Mouse (Mus musculus): ENCODE data around the gene Mypn. TPM values are rescaled to one million over a fixed set of nuclear protein-coding genes. Genes with fewer than 3 reads are reported as not detected.

Gene Mypn
- polyA plus RNA-seq, 1 experiment, result 7.9 TPM

GRCm38 (mm10) chr10:63169503-63169902 lies 34.2 kb downstream of the Mypn start:
- no peak overlapping the region for H3K4me3 ChIP-seq
- no peaks in the 10 kb centered on the region for H3K27me3 ChIP-seq (ENCODE audit: control insufficient read depth, insufficient read depth, insufficient read length)
- no peak overlapping the region for H3K4me2 ChIP-seq (ENCODE audit: low read depth)
- H3ac ChIP-seq (ENCODE audit: control insufficient read depth, insufficient read length), result no peak overlapping the region
- no peaks in the 10 kb centered on the region for H3K79me2 ChIP-seq (ENCODE audit: control insufficient read depth, insufficient read depth)
- H3K36me3 ChIP-seq (ENCODE audit: control insufficient read depth, insufficient read depth), result no peaks in the 10 kb centered on the region
- no peak for TF ChIP-seq MYOD1 (IDR thresholded peaks at IDR 0.05; ENCODE audit: control insufficient read depth in 1 of 3, insufficient read length in 2 of 3, low read depth in 2 of 3)
- TF ChIP-seq SRF (IDR thresholded peaks at IDR 0.05; ENCODE audit: control insufficient read depth, insufficient read length, low read depth), result no peak
- TF ChIP-seq TCF3 (IDR thresholded peaks at IDR 0.05; ENCODE audit: insufficient read length, low read depth), result no peak
- TF ChIP-seq REST (IDR thresholded peaks at IDR 0.05; ENCODE audit: insufficient read depth, insufficient read length), result no peak
- TF ChIP-seq POLR2AphosphoS2 (IDR thresholded peaks at IDR 0.05; ENCODE audit: insufficient read length, low read depth), result no peak
- no peak for TF ChIP-seq TCF12 (IDR thresholded peaks at IDR 0.05; ENCODE audit: insufficient read depth, poor library complexity, severe bottlenecking)
- TF ChIP-seq E2F4 (IDR thresholded peaks at IDR 0.05; ENCODE audit: insufficient read depth), result no peak

GRCm38 (mm10) chr10:63168124-63168523 lies 35.6 kb downstream of the Mypn start:
- Histone ChIP-seq H3K79me2 (ENCODE audit: control insufficient read depth, insufficient read depth) (no peaks in the 10 kb centered on the region), H3K27me3 (ENCODE audit: control insufficient read depth, insufficient read depth, insufficient read length) (no peaks in the 10 kb centered on the region), H3K4me3 (no peak overlapping the region), H3ac (ENCODE audit: control insufficient read depth, insufficient read length) (no peak overlapping the region), H3K36me3 (ENCODE audit: control insufficient read depth, insufficient read depth) (no peaks in the 10 kb centered on the region), H3K4me2 (ENCODE audit: low read depth) (no peak overlapping the region)
- TF ChIP-seq TCF3 (IDR thresholded peaks at IDR 0.05; ENCODE audit: insufficient read length, low read depth) (no peak), MYOG (IDR thresholded peaks at IDR 0.05; ENCODE audit: control insufficient read depth in 1 of 3, insufficient read depth in 1 of 3, insufficient read length in 2 of 3, low read depth in 2 of 3) (no peak), POLR2AphosphoS2 (IDR thresholded peaks at IDR 0.05; ENCODE audit: insufficient read length, low read depth) (no peak), E2F4 (IDR thresholded peaks at IDR 0.05; ENCODE audit: insufficient read depth) (no peak), CEBPB (IDR thresholded peaks at IDR 0.05; ENCODE audit: insufficient read depth, poor library complexity, severe bottlenecking) (no peak), MYOD1 (IDR thresholded peaks at IDR 0.05; ENCODE audit: control insufficient read depth in 1 of 3, insufficient read length in 2 of 3, low read depth in 2 of 3) (no peak), REST (IDR thresholded peaks at IDR 0.05; ENCODE audit: insufficient read depth, insufficient read length) (no peak), TCF12 (IDR thresholded peaks at IDR 0.05; ENCODE audit: insufficient read depth, poor library complexity, severe bottlenecking) (no peak), MAX (IDR thresholded peaks at IDR 0.05; ENCODE audit: low read depth) (no peak), USF1 (IDR thresholded peaks at IDR 0.05; ENCODE audit: low read depth) (no peak)

- Histone ChIP-seq H3K36me3 (ENCODE audit: control insufficient read depth, insufficient read depth) (no peaks in the 10 kb centered on the region), H3K79me2 (ENCODE audit: control insufficient read depth, insufficient read depth) (no peaks in the 10 kb centered on the region), H3K27me3 (ENCODE audit: control insufficient read depth, insufficient read depth, insufficient read length) (no peaks in the 10 kb centered on the region), H3K4me3 (no peak overlapping the region), H3K4me2 (ENCODE audit: low read depth) (no peak overlapping the region), H3ac (ENCODE audit: control insufficient read depth, insufficient read length) (no peak overlapping the region)
- TF ChIP-seq TCF3 (IDR thresholded peaks at IDR 0.05; ENCODE audit: insufficient read length, low read depth), result no peak
Measured at GRCm38 (mm10) chr10:63167241-63167995, 36.3 kb downstream of the Mypn start.

- TF ChIP-seq TCF3 (IDR thresholded peaks at IDR 0.05; ENCODE audit: insufficient read length, low read depth) (no peak), CEBPB (IDR thresholded peaks at IDR 0.05; ENCODE audit: insufficient read depth, poor library complexity, severe bottlenecking) (no peak)
- H3K36me3 ChIP-seq (ENCODE audit: control insufficient read depth, insufficient read depth), result no peaks in the 10 kb centered on the region
- no peak overlapping the region for H3K4me2 ChIP-seq (ENCODE audit: low read depth)
- H3ac ChIP-seq (ENCODE audit: control insufficient read depth, insufficient read length), result no peak overlapping the region
- no peak overlapping the region for H3K4me3 ChIP-seq
- no peaks in the 10 kb centered on the region for H3K27me3 ChIP-seq (ENCODE audit: control insufficient read depth, insufficient read depth, insufficient read length)
- H3K79me2 ChIP-seq (ENCODE audit: control insufficient read depth, insufficient read depth), result no peaks in the 10 kb centered on the region
Measured at GRCm38 (mm10) chr10:63165752-63166412, 37.9 kb downstream of the Mypn start.

- Histone ChIP-seq H3K4me3 (no peak overlapping the region), H3K4me2 (ENCODE audit: low read depth) (no peak overlapping the region), H3K36me3 (ENCODE audit: control insufficient read depth, insufficient read depth) (no peaks in the 10 kb centered on the region), H3K79me2 (ENCODE audit: control insufficient read depth, insufficient read depth) (no peaks in the 10 kb centered on the region), H3K27me3 (ENCODE audit: control insufficient read depth, insufficient read depth, insufficient read length) (no peaks in the 10 kb centered on the region), H3ac (ENCODE audit: control insufficient read depth, insufficient read length) (no peak overlapping the region)
- TF ChIP-seq USF1 (IDR thresholded peaks at IDR 0.05; ENCODE audit: low read depth) (no peak), POLR2AphosphoS2 (IDR thresholded peaks at IDR 0.05; ENCODE audit: insufficient read length, low read depth) (no peak), TCF3 (IDR thresholded peaks at IDR 0.05; ENCODE audit: insufficient read length, low read depth) (no peak), E2F4 (IDR thresholded peaks at IDR 0.05; ENCODE audit: insufficient read depth) (no peak), REST (IDR thresholded peaks at IDR 0.05; ENCODE audit: insufficient read depth, insufficient read length) (no peak), MYOD1 (IDR thresholded peaks at IDR 0.05; ENCODE audit: control insufficient read depth in 1 of 3, insufficient read length in 2 of 3, low read depth in 2 of 3) (no peak), CEBPB (IDR thresholded peaks at IDR 0.05; ENCODE audit: insufficient read depth, poor library complexity, severe bottlenecking) (no peak), TCF12 (IDR thresholded peaks at IDR 0.05; ENCODE audit: insufficient read depth, poor library complexity, severe bottlenecking) (no peak)
Measured at GRCm38 (mm10) chr10:63161240-63161639, 42.5 kb downstream of the Mypn start.

All from myocyte (in vitro differentiated cells).